Mouse (Mus musculus) G1E (cell line): ENCODE data around the gene Adgrf5. TPM values are rescaled to one million over a fixed set of nuclear protein-coding genes. Genes with fewer than 3 reads are reported as not detected.
"Not testable (repeated sequence)": the region's sequence is repeated elsewhere in the genome, so short reads cannot be mapped to it uniquely, and the experiment has no call there.

Experiments used
- ATAC-seq: 2 replicates; pipeline ENCODE4 v1.8.0; 2016; ENCODE audit warnings: mild to moderate bottlenecking; ENCODE audit not compliant: insufficient number of reproducible peaks, poor library complexity, low FRiP score, severe bottlenecking; ENCODE audit errors: extremely low read depth
- DNase-seq: peaks from one replicate; pipeline ENCODE4 v3.0.0; 2012; ENCODE audit warnings: low spot score
- H3K27me3 ChIP-seq: 2 replicates; pipeline ENCODE4 v1.6.1; 2012; ENCODE audit warnings: mild to moderate bottlenecking, low read length, inconsistent platforms; ENCODE audit not compliant: insufficient read depth
- H3K36me3 ChIP-seq: replicated peaks from 2 replicates; pipeline ENCODE3; 2012; ENCODE audit warnings: mild to moderate bottlenecking, inconsistent platforms
- H3K4me1 ChIP-seq: 2 replicates; pipeline ENCODE4 v1.6.1; 2012; ENCODE audit warnings: low read depth, low read length, inconsistent platforms, mixed read lengths; ENCODE audit not compliant: insufficient read depth
- H3K4me3 ChIP-seq: 2 replicates; pipeline ENCODE4 v1.5.1; 2012; ENCODE audit warnings: low read depth, mild to moderate bottlenecking, inconsistent platforms, low read length, moderate library complexity, mixed read lengths
- H3K9me3 ChIP-seq: replicated peaks from 2 replicates; pipeline ENCODE4 v1.6.1; 2012; ENCODE audit warnings: inconsistent platforms
- CTCF ChIP-seq: IDR thresholded peaks from 2 replicates; pipeline ENCODE4 v1.5.1; 2012; ENCODE audit warnings: low read depth, low read length, inconsistent platforms, mixed read lengths
- GATA1 ChIP-seq: IDR thresholded peaks from 2 replicates; pipeline ENCODE4 v1.6.1; 2012; ENCODE audit warnings: borderline replicate concordance, low read length, inconsistent platforms, mixed read lengths
- GATA2 ChIP-seq: IDR thresholded peaks from 2 replicates; pipeline ENCODE4 v1.6.1; 2012; ENCODE audit warnings: low read depth, low read length, inconsistent platforms, borderline replicate concordance
- POLR2AphosphoS5 ChIP-seq: IDR thresholded peaks from 2 replicates; pipeline ENCODE4 v1.6.1; 2012; ENCODE audit warnings: low read depth, low read length, inconsistent platforms; ENCODE audit not compliant: insufficient replicate concordance
- TAL1 ChIP-seq: conservative IDR thresholded peaks from 2 replicates; pipeline ENCODE4 v1.6.1; 2012; ENCODE audit warnings: low read depth, low read length, inconsistent platforms, mixed read lengths
- polyA plus RNA-seq: library from polyadenylated mRNA; stranded (reverse); fragments of >175 nt; gene quantifications from 2 replicates; pipeline ENCODE4 v1.2.3, GENCODE M21; 2012
- total RNA-seq, 2 experiments: library from RNA; stranded (forward) in 1 of 2; stranded (reverse) in 1 of 2; fragments of 200-1000 nt in 1 of 2; fragments of >200 nt in 1 of 2; fragmentation: Nextera tagmentation in 1 of 2; gene quantifications; 2 replicates each; pipeline ENCODE4 v1.2.3; 2014 to 2017

Adgrf5 gene
- total and polyA plus RNA-seq, 3 experiments: 0.05 TPM; not detected in 2

DNA sequence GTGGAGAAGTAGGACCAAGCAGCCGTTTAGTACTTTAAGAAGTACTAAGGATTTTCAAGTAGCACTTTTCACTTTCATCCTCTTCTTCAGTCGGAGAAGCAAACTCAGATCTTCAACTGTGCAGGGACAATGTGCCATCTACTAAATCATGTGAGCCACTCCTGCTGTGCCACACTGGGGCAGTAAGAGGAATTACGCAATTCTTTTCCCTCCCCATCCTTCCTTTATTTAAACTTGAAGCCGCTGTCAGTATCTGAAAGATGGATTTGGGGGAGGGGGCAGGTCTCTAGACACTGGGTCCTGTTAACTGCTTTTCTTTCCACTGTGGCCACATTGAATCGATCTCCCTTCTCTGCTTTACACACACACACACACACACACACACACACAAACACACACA is 27.6 kb upstream of the Adgrf5 start:
- H3K36me3 ChIP-seq: no peaks in the 10 kb centered on the region
- no peaks in the 10 kb centered on the region for H3K27me3 ChIP-seq
- H3K4me3 ChIP-seq: no peak overlapping the region
- TF ChIP-seq GATA1 (no peak), GATA2 (no peak), POLR2AphosphoS5 (no peak), CTCF (no peak), TAL1 (no peak)
- peaks cover 36% of the 10 kb centered on the region for H3K9me3 ChIP-seq
- ATAC-seq (no peak), DNase-seq (no peak)
- no peaks in the 10 kb centered on the region for H3K4me1 ChIP-seq

DNA sequence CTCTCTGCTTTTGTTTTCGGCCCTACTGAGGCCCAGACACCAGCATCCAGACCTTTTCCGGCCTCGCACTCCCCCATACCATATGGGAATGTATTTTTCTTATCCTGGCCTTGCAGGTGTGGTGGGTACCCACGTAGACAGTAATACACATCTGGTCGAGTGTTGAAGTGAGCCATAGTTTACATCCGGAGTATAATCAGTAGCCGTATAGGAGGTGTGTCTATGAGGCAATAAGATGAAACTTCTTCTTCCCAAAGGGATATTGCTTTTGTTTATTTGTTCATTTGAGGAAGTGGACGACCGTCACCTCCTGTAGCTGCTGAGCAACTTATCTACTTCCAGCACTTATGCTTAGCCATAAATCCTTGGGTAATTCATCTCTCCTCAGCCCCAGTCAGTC is 26.2 kb upstream of the Adgrf5 start:
- Histone ChIP-seq H3K36me3 (no peaks in the 10 kb centered on the region), H3K27me3 (no peaks in the 10 kb centered on the region), H3K4me1 (no peaks in the 10 kb centered on the region), H3K9me3 (peaks cover 32% of the 10 kb centered on the region), H3K4me3 (no peak overlapping the region)
- DNase-seq (no peak), ATAC-seq (no peak)
- TF ChIP-seq POLR2AphosphoS5: no peak
- no peak for TF ChIP-seq TAL1
- TF ChIP-seq CTCF: no peak
- TF ChIP-seq GATA2: no peak
- TF ChIP-seq GATA1: no peak

DNA sequence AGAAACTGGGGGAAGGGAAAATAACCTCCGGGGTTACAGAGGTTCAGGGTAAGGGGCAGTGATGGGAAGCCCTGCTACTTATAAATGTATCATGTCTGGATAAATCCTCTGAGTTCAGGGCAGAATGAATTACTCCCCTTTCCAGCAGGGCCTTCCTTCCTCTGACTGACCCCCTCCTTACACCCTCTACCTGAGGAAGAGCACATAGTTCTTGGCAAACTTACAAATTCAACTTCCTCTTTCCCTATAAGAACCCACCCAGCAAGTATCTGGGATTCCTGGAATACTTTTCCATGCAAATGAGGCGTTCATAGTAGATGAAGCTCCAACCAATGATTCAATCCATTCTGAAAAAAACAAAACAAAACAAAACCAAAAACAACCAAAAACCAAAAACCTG is 22.6 kb upstream of the Adgrf5 start:
- no peak for ATAC-seq
- Histone ChIP-seq H3K36me3 (no peaks in the 10 kb centered on the region), H3K4me1 (no peaks in the 10 kb centered on the region), H3K9me3 (peaks cover 19% of the 10 kb centered on the region), H3K4me3 (no peak overlapping the region), H3K27me3 (no peaks in the 10 kb centered on the region)
- DNase-seq: no peak
- TF ChIP-seq TAL1 (no peak), POLR2AphosphoS5 (no peak), GATA2 (no peak), CTCF (no peak), GATA1 (no peak)

DNA sequence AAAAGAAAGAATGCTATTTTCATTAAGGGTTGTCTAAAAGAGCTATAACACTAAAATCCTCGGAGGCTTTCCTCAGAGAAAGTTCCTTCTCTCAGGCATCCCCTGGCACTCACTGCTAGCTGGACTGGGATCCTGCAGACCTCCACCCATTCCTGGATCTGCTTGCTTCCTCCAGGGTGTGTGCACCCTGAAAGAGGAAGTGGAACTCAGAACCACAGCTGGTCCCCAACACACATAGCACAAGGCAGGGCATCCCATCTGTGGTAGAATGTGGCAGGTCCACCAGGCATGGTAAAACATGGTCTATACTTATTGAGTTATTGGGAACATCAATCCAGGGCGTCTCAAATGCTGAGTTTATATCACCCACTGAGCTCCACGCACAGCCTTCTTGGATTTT is 22.0 kb upstream of the Adgrf5 start:
- Histone ChIP-seq H3K9me3 (peaks cover 19% of the 10 kb centered on the region), H3K27me3 (no peaks in the 10 kb centered on the region), H3K36me3 (no peaks in the 10 kb centered on the region), H3K4me1 (no peaks in the 10 kb centered on the region), H3K4me3 (no peak overlapping the region)
- TF ChIP-seq TAL1 (no peak), GATA1 (no peak), POLR2AphosphoS5 (no peak), GATA2 (no peak), CTCF (no peak)
- no peak for ATAC-seq
- no peak for DNase-seq

DNA sequence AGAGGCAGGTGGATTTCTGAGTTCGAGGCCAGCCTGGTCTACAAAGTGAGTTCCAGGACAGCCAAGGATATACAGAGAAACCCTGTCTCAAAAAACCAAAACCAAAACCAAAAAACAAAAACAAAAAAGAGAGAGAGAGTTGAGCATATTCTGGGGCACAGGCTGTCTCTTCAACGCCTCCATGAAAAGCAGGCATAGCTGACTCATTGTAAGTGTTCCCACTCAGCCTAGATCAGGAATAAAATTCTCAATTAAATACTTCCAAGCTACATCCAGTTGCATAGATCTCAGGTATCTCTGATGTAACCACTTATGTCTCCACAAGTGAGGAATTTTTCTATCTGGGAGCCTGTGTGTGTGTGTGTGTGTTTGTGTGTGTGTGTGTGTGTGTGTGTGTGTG is 13.8 kb upstream of the Adgrf5 start:
- not testable (repeated sequence) for H3K4me3 ChIP-seq, H3K36me3 ChIP-seq, H3K27me3 ChIP-seq, H3K4me1 ChIP-seq, DNase-seq, ATAC-seq
- H3K9me3 ChIP-seq: peaks cover 11% of the 10 kb centered on the region

DNA sequence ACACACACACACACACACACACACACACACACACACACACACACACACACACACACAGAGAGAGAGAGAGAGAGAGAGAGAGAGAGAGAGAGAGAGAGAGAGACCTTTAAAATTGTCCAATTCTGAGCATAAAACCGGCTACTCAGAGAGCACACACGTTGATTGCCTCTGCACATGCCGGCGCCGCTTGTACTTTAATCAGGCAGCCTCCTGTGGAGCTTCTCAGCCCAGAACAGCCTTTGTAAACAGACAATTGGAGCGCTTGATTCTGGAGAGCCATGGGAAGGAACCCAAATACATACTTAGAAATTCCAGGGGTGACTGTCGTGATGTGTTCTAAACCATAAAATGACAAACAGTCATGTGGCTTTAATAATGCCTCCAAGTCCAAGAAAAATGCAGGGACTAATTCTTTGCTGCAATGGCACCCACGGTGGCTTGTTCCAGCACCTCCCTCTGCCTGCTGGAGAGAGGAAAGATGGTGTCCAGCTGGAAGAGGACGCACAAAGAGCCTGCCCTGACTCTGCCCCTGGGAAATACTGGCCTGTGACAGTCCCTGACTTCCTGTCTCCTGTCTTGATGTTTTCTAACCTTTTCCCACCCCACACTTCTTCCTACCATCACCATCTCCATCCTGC is 2.2 kb upstream of the Adgrf5 start:
- Histone ChIP-seq H3K4me1 (no peaks in the 10 kb centered on the region), H3K27me3 (no peaks in the 10 kb centered on the region), H3K9me3 (peaks cover 35% of the 10 kb centered on the region), H3K36me3 (no peaks in the 10 kb centered on the region), H3K4me3 (no peak overlapping the region)
- no peak for TF ChIP-seq GATA1
- TF ChIP-seq TAL1: no peak
- no peak for TF ChIP-seq GATA2
- TF ChIP-seq POLR2AphosphoS5: no peak
- no peak for TF ChIP-seq CTCF
- DNase-seq (no peak), ATAC-seq (no peak)

DNA sequence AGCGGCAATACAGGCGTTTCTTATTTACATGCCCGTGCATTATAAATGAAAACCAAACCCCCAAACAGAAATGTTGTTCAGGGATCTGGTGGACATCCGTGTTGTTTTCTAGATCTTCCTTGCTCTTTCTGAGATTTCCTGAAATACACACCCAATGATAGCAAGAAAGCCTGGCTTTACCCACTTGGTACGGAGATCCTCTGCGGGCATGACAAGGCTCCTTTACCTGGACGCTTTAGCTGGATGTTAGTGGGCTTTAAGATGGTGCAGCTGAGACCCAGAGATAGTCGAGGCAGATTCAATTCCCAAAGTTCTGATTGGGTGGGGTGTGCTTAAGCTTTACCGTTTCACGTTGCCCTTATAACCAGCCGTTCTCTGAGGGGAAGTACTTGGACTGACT is 770 bp downstream of the Adgrf5 start:
- no peak for TF ChIP-seq GATA2
- Histone ChIP-seq H3K27me3 (no peaks in the 10 kb centered on the region), H3K9me3 (peaks cover 51% of the 10 kb centered on the region), H3K36me3 (no peaks in the 10 kb centered on the region), H3K4me1 (no peaks in the 10 kb centered on the region), H3K4me3 (no peak overlapping the region)
- DNase-seq (no peak), ATAC-seq (no peak)
